Mouse (Mus musculus) monocyte, adult 5-6 weeks (primary cell): ENCODE measurements around the gene Gdpgp1. TPM values are rescaled to one million over a fixed set of nuclear protein-coding genes. Genes with fewer than 3 reads are reported as not detected.

Source experiments
- ATAC-seq: fragments of 153-309, 156-312 bp; replicated peaks from 2 replicates; pipeline ENCODE4 v1.8.0; 2017; ENCODE audit warnings: mild to moderate bottlenecking; ENCODE audit not compliant: low TSS enrichment, insufficient number of reproducible peaks, severe bottlenecking, poor library complexity, low FRiP score
- total RNA-seq: library from RNA; stranded (forward); fragments of 200-1000, 200-491, 200-594 nt; gene quantifications from 3 replicates; pipeline ENCODE4 v1.2.3, GENCODE M21; 2017

The Gdpgp1 gene
- total RNA-seq, result 0.86 to 3.5 TPM (median 2.2 TPM) in 3 replicates

DNA sequence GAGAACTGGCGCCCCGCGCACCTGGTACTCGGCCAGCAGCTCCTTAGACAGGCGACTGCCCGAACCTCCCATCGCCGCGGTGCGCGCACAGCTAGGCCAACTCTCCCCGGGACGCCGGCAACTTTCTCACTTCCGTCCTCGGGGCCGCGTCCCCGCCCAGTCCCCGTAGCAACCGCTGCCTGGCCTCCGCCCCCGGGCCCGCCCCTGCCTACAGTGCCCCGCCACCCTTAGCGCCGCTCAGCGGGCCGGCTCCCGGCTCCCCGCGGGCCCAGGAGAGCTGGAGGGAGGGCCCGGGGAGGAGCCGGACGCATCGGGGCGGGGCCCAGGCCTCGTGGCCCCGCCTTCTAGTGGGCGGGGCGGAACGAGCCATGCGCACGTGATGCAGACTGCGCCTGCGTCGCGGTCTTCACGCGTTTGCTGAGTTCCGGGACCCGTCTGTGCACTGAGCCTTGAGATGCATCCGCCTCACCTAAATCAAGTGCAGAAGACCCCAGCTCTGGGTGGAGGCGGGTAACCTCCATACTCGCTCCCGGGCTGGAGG lies at the start of gene Gdpgp1, which contains the start of gene Cib1:
TSS of gene Gdpgp1 (plus strand) at position 377 of the 541 bp plus-strand sequence.
TSS of gene Cib1 (minus strand) at position 325 of the 541 bp plus-strand sequence.
- ATAC-seq, result peak; percentile 87

DNA sequence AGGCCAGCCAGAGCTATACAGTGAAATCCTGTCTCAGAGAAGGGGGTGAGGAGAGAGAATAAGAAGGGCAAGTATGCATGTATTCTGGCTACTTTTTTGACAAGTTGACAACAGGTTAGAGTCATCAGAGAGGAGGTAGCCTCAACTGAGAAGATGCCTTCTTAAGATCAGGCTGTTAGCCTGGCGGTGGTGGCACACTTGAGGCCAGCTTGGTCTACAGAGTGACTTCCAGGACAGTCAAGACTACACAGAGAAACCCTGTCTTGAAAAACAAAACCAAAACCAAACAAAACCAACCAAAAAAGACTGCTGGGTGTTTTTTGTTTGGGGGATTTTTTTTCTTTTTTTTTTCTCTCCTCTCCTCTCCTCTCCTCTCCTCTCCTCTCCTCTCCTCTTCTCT lies 49.2 kb upstream of the Gdpgp1 start:
- ATAC-seq, result no peak

DNA sequence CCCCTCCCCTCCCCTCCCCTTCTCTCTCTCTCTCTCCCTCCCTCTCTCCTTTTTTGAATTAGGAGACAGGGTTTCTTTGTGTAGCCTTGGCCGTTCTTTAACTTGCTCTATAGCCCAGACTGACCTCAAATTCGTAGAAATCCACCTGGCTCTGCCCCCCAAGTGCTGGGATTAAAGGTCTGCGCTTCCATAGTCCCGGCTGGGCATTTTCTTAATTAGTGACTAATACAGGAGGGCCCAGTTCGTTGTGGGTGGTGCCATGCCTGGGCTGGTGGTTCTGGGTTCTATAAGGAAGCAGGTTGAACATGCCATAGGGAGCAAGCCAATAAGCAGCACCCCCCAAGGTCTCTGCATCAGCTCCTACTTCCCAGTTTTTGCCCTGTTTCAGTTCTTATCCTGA lies 48.7 kb upstream of the Gdpgp1 start:
- ATAC-seq, result no peak

DNA sequence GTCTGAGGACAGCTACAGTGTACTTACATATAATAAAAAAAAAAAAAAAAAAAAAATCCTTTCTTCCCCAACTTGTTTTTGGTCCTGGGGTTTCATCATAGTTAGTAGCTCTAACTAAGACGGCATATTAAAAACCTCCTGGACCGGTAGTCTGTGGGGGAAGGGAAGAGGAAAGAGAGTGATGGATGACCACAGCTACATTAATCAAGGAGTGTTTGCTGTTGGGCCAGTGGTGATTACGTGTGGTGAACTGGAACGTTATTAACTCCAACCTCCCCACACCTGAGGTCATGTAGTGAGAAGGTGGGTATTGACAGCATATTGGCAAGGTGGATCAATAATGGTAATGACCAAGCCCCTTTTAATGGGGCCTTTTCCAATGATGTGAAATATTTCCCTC lies 48.1 kb upstream of the Gdpgp1 start:
- ATAC-seq, result no peak

DNA sequence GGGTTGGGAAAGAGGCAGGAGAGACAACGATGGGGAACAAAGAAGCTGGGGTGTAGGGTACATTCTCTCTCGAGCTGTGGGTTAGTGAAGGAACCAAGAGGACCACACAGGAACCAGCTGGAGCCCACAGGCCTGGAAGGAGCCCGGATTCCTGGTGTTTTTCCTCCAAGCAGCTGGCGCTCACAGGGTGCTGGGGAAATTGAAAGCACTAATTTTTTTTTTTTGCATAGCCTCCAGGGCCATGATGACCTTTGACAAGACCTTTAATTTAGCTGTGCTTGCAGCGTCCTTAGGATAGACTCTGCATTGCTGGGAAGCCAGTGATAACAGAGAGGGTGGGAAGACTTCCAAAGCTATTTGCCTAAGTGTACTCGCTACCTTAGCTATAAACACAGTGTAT lies 47.7 kb upstream of the Gdpgp1 start:
- no peak for ATAC-seq

DNA sequence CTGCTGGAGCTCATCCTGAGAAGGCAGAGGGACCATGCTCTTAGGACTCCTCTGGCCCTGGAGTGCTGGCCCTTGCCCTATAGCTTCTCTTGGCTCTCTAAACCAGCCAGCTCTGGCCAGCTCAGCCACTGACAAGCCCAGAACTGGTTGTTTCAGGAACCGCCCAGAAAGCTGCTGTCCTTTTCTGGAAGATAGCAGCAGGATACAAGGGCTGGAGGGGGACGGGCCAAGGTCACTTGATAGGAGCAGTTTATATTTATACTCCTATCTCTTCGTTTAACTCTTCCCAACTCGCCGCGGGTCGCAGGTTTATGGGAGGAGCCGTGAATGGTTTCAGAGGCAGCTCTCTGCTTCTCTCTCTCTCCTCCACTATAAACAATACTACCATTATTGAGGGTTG lies 46.6 kb upstream of the Gdpgp1 start:
- no peak for ATAC-seq

DNA sequence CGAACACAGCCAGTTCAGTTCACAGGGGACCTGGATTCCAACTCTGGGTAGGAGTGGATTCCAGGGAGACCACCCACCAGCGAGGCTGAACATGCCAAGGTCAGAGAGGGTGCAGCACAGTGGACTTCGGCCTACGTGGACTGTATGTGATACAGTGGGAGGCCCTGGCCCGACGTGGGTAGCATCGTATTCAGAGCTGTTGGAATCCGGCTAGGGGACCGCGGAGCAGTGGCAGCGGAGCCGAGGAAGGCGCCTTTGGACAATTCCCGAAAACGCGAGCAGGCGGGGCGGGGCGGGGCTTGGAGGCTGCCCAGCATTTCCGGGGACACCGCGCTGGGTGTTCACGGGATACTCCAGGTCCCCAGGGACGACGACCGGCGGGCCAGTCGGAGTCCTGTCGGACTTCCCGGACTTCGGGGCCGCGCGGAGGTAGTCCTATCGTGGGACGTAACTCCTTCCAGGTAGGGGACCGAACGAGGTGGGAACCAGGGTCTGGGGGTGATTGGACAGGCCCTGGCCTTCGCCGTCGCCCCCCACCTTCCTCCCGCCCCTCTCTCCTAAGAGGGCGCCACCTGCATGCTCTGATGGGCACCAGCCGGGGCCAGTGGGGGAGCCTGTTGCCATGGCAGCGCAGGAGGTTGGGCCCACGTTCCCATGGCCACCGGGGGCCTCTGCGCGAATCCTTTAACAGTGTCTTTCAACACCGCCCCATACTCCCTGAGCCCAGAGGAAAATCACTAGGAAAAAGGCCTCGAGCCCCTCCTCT lies 46.0 kb upstream of the Gdpgp1 start, which contains the start of gene Sema4b:
TSS of gene Sema4b (plus strand) at position 311 of the 766 bp plus-strand sequence.
- 0 out of 2 replicates have a peak, but pooled peaks have one; percentile 8 for ATAC-seq

DNA sequence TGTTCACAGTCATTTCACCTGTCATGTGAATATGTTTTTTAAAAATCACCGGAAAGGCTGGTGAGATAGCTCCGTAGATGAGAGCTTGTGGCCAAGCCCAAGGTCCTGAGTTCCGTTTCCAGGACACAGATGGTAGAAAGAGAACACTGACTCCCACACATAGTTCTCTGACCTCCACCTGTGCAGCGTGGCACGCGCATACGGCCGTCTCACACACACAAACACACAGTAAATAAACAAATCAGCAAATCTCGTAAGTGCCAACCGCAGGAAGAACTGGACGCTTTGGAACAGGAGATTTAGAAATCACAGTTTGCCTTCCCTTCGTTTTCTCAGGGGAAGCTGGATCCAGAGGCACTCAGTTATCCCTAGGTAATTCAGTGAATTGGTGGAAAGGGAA lies 45.2 kb upstream of the Gdpgp1 start:
- ATAC-seq, result no peak

DNA sequence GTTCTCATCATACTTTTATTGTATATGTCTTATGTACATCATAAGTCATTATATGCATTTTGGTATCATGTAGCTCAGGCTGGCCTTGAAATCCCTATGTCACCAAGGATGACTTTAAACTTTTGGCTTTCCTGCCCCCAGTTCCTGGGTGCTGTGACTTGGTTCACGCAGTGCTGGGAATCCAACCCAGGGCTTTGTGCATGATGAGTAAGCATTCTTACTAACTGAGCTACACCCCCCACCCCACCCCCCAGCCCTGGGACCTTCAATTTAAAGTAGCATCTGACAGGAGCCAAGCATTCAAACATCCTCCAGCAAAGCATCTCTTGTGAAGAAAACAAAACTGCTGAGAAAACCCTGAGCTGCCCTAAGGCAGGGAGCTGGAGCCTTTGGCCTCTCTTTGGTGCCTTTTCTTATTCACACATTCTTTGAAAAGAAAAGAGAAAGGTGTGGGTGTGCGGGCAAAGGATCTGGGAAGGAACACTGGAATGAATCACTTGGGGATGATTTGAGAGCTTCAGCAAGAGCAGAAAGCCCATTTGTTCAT lies 44.0 kb upstream of the Gdpgp1 start:
- ATAC-seq, result no peak

DNA sequence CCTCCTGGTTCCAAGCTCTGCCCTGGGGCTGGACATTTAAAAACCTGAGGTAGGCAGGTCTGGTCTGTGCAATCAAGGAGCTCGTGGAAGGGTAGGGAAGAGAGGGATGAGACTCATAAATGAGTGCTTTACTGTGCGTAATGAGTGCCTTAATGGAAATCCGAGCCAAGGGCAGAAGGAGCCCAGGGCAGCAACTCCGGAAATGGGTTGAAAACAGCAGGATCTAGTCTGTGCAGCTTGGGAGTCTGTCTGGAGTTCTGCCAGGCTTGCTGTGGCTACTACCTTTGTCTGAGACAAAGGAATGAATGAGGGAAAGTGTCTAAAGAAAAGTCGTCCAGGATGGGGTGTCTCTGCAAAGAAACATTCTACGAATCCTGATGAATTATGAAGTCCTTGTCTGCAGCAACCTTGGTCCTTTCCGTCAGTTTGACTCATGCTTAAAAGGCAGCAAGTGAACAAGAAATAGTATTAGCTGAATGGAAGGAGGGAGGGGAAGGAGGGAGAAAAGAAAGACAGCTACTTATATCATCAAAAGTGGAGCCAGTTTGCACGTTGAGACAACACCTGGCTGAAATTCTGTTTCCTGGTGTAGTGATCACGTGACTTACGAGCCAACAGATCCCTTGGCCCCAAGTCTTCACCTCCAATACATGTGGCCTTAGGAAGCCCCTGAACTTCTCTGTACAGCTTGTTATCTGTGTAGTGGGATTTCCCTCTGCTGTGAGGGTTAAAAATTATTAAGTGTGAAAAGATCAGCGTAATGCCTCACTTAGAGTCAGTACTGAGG lies 43.3 kb upstream of the Gdpgp1 start:
- no peak for ATAC-seq

DNA sequence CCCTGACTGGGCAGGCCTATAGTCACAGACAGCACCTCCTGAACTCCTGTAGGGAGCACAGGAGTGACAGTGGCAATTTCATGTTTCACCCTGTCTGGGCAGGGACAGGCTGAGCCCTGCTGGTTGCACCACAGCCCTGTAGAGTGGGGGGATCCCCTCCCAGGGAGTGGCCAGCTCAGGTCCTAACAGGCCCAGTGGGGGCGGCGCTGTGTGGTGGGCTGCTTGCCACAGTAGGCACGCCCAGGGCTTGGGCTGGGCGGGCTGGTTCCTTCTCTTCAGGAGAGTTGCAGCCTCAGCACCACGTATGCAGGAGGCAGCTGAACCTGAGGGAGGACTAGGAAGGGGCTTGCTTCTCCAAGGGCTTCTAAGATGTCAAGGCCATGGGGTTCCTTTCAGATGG lies 41.2 kb upstream of the Gdpgp1 start:
- peak; percentile 69 for ATAC-seq

DNA sequence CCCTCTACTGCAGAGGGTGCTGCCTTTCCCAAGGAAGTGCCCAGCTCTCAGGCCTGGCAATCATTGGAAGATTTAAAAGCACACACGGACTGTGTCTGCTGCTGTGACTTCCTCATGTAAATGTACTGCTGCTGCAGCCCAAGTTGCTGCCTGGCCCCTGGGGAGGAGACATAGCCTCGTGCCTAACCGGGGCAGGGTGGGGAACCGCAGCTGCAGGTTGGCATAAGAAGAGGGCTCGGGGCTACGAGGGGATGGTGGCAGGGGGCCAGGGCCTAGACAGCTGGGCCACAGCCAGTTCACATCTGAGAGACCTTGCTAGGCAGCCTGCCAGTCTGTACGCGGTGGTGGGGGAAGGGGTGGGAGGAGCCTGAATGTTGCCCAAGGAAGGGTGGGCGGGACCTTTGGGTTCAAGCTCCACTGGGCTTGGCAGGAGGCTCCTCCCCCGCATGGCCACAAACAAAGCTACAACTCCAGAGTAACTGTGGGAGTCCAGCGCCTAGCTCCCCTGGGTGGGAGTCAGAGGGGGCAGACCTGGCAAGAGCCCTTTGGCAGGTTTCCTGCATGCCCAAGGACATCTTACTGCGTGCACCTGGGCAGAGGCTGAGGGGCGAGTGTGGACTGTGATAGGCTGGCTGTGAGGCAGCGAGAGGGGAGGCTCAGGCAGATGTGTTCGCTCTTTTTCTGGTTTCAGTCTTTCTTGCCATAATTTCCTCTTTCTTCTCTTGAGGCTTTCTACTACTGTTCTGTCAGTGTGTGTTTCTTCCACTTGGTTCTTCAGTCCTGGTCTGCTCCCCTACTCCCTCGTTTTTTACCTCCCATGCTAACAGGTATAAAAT lies 40.2 kb upstream of the Gdpgp1 start:
- ATAC-seq, result peak; percentile 61

DNA sequence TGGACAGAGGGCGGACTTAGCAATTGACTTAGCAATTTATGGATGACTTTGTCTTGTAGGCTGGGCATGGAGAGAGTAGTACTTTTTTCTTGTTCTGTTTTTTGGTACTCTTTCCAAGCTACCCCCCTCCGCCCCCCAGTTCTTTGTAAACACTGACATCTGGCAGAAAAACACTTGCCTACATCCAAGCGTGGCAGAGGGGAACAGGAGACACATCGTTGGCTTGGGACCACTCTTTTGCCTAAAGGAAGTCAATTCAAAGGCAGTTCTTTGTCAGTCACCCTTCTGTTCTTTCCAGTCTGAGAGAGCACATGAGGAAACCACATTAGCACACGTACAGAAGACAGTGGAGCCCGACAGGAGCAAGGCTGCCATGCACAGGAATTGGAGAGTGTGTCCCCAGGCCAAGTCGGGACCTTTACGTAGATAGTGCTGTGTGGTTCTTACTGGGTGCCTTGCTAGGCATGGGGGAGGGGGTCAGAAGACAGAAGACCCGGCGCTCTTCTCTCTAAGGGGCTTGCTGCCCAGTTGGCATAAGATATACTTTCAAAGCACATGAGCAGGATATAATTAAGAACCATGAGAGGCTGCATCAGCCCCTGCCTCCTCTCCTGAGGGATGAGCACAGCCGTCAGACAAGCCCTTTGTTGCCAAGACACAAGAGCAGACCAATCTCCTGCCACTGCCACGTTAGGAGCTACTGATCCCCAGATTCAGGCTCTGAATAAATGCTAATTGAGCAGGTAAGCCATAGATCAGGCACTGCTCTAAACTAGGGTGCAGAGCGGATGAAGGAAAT lies 38.5 kb upstream of the Gdpgp1 start:
- ATAC-seq, result no peak

DNA sequence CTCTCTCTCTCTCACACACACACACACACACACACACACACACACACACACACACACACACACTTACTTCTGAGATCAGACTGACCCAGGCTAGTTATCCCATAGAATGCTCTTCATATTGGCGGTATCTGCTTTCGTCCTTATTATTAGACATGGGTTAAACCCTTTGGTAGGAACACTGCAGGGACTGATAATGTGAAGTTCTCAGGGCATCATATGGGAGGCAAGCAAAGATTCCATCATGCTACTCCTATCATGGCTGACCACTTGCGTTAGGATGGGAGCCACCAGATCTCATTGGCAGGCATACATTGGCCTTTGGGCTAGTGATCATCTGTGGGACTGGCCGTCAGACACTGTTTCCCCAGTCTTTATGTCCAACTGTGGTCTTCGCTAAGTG lies 37.5 kb upstream of the Gdpgp1 start:
- ATAC-seq, result no peak

DNA sequence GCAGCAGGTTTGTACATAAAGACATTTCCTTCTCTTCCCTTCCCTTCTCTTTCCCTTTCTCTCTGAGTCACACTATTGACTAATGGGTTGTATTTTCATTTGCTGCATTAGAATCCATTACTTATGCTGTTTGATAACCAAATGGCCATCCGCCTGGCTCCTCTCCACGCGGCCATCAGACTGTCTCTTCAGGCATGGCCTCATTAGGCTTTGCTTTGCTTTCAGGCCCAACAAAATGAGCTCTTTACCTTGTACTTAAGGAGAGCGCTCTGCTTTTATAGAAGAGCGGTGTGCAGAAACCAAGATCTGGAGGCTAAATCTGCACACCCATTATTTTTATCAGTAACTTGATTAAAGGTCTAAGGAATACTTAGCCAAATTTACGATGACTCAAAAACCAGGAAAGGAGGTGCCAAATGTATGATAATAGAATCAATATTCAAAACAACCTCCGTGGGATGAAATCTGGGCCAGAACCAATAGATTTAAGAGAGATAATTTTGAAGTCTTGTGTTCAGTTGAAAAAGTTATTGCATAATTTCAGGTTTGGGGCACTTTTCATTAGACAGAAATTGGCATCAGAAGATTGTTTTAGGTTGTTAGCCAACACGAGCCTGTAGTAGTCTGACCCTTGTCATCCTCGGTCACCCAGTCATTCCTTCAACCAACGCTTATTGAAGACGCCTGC lies 36.9 kb upstream of the Gdpgp1 start:
- no peak for ATAC-seq

DNA sequence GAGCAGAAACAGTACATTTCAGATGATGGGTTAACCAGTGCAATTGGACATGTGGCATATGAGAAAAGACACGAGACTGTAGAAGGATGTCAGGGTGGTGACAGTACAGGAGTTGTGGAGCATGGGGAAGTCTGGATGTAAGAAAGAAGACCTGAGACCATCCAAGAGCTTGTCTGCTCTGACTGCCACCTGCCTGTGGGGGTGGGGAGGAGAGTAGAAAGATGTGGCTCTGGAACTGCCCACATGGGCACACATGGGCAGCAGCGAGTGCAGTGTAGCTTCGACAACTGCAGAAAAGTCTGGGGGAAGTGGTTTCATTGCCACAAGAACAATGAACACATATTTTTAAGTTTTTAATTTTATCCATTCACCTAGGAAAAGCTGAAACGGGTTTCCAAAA lies 35.3 kb upstream of the Gdpgp1 start:
- ATAC-seq, result no peak
